Mouse (Mus musculus): ENCODE results near the gene Slc35f6.

The Slc35f6 gene

GRCm38 (mm10) chr5:30647815-30648560 is at the start of gene Slc35f6:
TSS of gene Slc35f6 (plus strand) at chr5:30647933.
- peak; percentile 85 to 89 for DNase-seq (ENCODE audit: low spot score in 2 of 2)

GRCm38 (mm10) chr5:30601397-30601796 is 46.3 kb upstream of the Slc35f6 start:
- DNase-seq (ENCODE audit: low spot score in 2 of 2) = no peak

GRCm38 (mm10) chr5:30603255-30603654 is 44.5 kb upstream of the Slc35f6 start:
- no peak for DNase-seq (ENCODE audit: low spot score in 2 of 2)

- DNase-seq (ENCODE audit: low spot score in 2 of 2) = no peak
Observed at GRCm38 (mm10) chr5:30603926-30604325, 43.8 kb upstream of the Slc35f6 start.

- no peak for DNase-seq (ENCODE audit: low spot score in 2 of 2)
Observed at GRCm38 (mm10) chr5:30604769-30605188, 43.0 kb upstream of the Slc35f6 start.

GRCm38 (mm10) chr5:30605649-30606048 is 42.1 kb upstream of the Slc35f6 start:
- DNase-seq (ENCODE audit: low spot score in 2 of 2) = no peak

GRCm38 (mm10) chr5:30606424-30607073 is 41.2 kb upstream of the Slc35f6 start:
- no peak for DNase-seq (ENCODE audit: low spot score in 2 of 2)

GRCm38 (mm10) chr5:30609094-30609493 is 38.6 kb upstream of the Slc35f6 start:
- DNase-seq (ENCODE audit: low spot score in 2 of 2) = no peak

GRCm38 (mm10) chr5:30609918-30610645 is 37.7 kb upstream of the Slc35f6 start:
- no peak for DNase-seq (ENCODE audit: low spot score in 2 of 2)

GRCm38 (mm10) chr5:30611091-30611490 is 36.6 kb upstream of the Slc35f6 start:
- DNase-seq (ENCODE audit: low spot score in 2 of 2) = no peak

GRCm38 (mm10) chr5:30611689-30612088 is 36.0 kb upstream of the Slc35f6 start:
- DNase-seq (ENCODE audit: low spot score in 2 of 2) = no peak

GRCm38 (mm10) chr5:30612575-30612974 is 35.2 kb upstream of the Slc35f6 start:
- DNase-seq (ENCODE audit: low spot score in 2 of 2) = no peak

- no peak for DNase-seq (ENCODE audit: low spot score in 2 of 2)
Observed at GRCm38 (mm10) chr5:30613242-30613641, 34.5 kb upstream of the Slc35f6 start.

- no peak for DNase-seq (ENCODE audit: low spot score in 2 of 2)
Observed at GRCm38 (mm10) chr5:30614221-30614620, 33.5 kb upstream of the Slc35f6 start.

- DNase-seq (ENCODE audit: low spot score in 2 of 2) = no peak
Observed at GRCm38 (mm10) chr5:30615416-30615815, 32.3 kb upstream of the Slc35f6 start.

- DNase-seq (ENCODE audit: low spot score in 2 of 2) = no peak
Observed at GRCm38 (mm10) chr5:30615819-30616218, 31.9 kb upstream of the Slc35f6 start.

- DNase-seq (ENCODE audit: low spot score in 2 of 2) = no peak
Observed at GRCm38 (mm10) chr5:30616644-30617043, 31.1 kb upstream of the Slc35f6 start.

GRCm38 (mm10) chr5:30617357-30617756 is 30.4 kb upstream of the Slc35f6 start:
- DNase-seq (ENCODE audit: low spot score in 2 of 2) = no peak

- no peak for DNase-seq (ENCODE audit: low spot score in 2 of 2)
Observed at GRCm38 (mm10) chr5:30617851-30618250, 29.9 kb upstream of the Slc35f6 start.

GRCm38 (mm10) chr5:30618376-30619003 is 29.2 kb upstream of the Slc35f6 start:
- DNase-seq (ENCODE audit: low spot score in 2 of 2) = no peak

- DNase-seq (ENCODE audit: low spot score in 2 of 2) = no peak
Observed at GRCm38 (mm10) chr5:30619211-30619610, 28.5 kb upstream of the Slc35f6 start.

GRCm38 (mm10) chr5:30620567-30620966 is 27.2 kb upstream of the Slc35f6 start:
- DNase-seq (ENCODE audit: low spot score in 2 of 2) = no peak

Data from spleen, postnatal 14 days (tissue).